Mouse (Mus musculus): ENCODE measurements at regions not wholly inside any gene's neighbourhood (a gene's known extent, or its start where the extent isn't known, plus 50 kb on each side); places are given as distances from the start of the nearest gene placed in this dataset.

GRCm38 (mm10) chr11:113096209-113096608 is 314.2 kb downstream of the Sox9 start:
- DNase-seq, result no peak

- no peak for DNase-seq
Observed at GRCm38 (mm10) chr11:113098360-113098759, 316.3 kb downstream of the Sox9 start.

- DNase-seq, result no peak
Observed at GRCm38 (mm10) chr11:113100800-113101199, 318.8 kb downstream of the Sox9 start.

GRCm38 (mm10) chr11:113101534-113101933 is 319.5 kb downstream of the Sox9 start:
- peak; percentile 42 to 64 for DNase-seq

GRCm38 (mm10) chr11:113103161-113103845 is 321.3 kb downstream of the Sox9 start:
- no peak for DNase-seq

GRCm38 (mm10) chr11:113105371-113105770 is 323.3 kb downstream of the Sox9 start:
- DNase-seq, result no peak

GRCm38 (mm10) chr11:113107205-113107844 is 325.3 kb downstream of the Sox9 start:
- no peak for DNase-seq

GRCm38 (mm10) chr11:113107966-113108699 is 326.1 kb downstream of the Sox9 start:
- DNase-seq, result no peak

- no peak for DNase-seq
Observed at GRCm38 (mm10) chr11:113109096-113109495, 327.1 kb downstream of the Sox9 start.

GRCm38 (mm10) chr11:113113220-113113817 is 331.3 kb downstream of the Sox9 start:
- DNase-seq, result no peak

- no peak for DNase-seq
Observed at GRCm38 (mm10) chr11:113117179-113117898, 335.3 kb downstream of the Sox9 start.

- no peak for DNase-seq
Observed at GRCm38 (mm10) chr11:113120570-113120969, 338.5 kb downstream of the Sox9 start.

- no peak for DNase-seq
Observed at GRCm38 (mm10) chr11:113121307-113121706, 339.3 kb downstream of the Sox9 start.

GRCm38 (mm10) chr11:113122137-113122536 is 340.1 kb downstream of the Sox9 start:
- no peak for DNase-seq

- no peak for DNase-seq
Observed at GRCm38 (mm10) chr11:113122964-113123363, 340.9 kb downstream of the Sox9 start.

GRCm38 (mm10) chr11:113125832-113126231 is 343.8 kb downstream of the Sox9 start:
- no peak for DNase-seq

GRCm38 (mm10) chr11:113129192-113129591 is 347.2 kb downstream of the Sox9 start:
- no peak for DNase-seq

GRCm38 (mm10) chr11:113129975-113130374 is 348.0 kb downstream of the Sox9 start:
- DNase-seq, result no peak

GRCm38 (mm10) chr11:113132078-113133064 is 350.3 kb downstream of the Sox9 start:
- peak in 1 of 2 experiments; percentile 52 for DNase-seq

GRCm38 (mm10) chr11:113133407-113133806 is 351.4 kb downstream of the Sox9 start:
- DNase-seq, result no peak

- DNase-seq, result no peak
Observed at GRCm38 (mm10) chr11:113135261-113135660, 353.2 kb downstream of the Sox9 start.
